Mouse (Mus musculus): ENCODE data around the gene Lalba. TPM values are rescaled to one million over a fixed set of nuclear protein-coding genes. Genes with fewer than 3 reads are reported as not detected.

The Lalba gene
- polyA plus RNA-seq, 1 experiment from 2014 or later = not detected

GRCm38 (mm10) chr15:98504514-98504913, 22.0 kb upstream of the Lalba start:
- H3K4me2 ChIP-seq (ENCODE audit: low read length) = peak overlapping the region; percentile 28
- ATAC-seq = no peak
- WGBS = 14% methylated on average over 18 of the region's 18 CpGs
- H3K27ac ChIP-seq (ENCODE audit: low read depth, low read length) = no peak overlapping the region
- no peaks in the 10 kb centered on the region for H3K9me3 ChIP-seq (ENCODE audit: control insufficient read depth, low read length)
- H3K4me3 ChIP-seq (ENCODE audit: low read length) = no peak overlapping the region
- no peaks in the 10 kb centered on the region for H3K27me3 ChIP-seq (replicated peaks; ENCODE audit: control insufficient read depth, insufficient read depth, low read length)
- H3K4me1 ChIP-seq (ENCODE audit: control insufficient read depth, insufficient read depth, low read depth, low read length) = no peaks in the 10 kb centered on the region
- no peaks in the 10 kb centered on the region for H3K36me3 ChIP-seq (ENCODE audit: control insufficient read depth, insufficient read depth, low read length)
- H3K9ac ChIP-seq (ENCODE audit: low read depth, low read length) = no peak overlapping the region

GRCm38 (mm10) chr15:98503317-98503716, 20.8 kb upstream of the Lalba start:
- Histone ChIP-seq H3K4me1 (ENCODE audit: control insufficient read depth, insufficient read depth, low read depth, low read length) (no peaks in the 10 kb centered on the region), H3K36me3 (ENCODE audit: control insufficient read depth, insufficient read depth, low read length) (no peaks in the 10 kb centered on the region), H3K27ac (ENCODE audit: low read depth, low read length) (no peak overlapping the region), H3K27me3 (replicated peaks; ENCODE audit: control insufficient read depth, insufficient read depth, low read length) (no peaks in the 10 kb centered on the region), H3K9me3 (ENCODE audit: control insufficient read depth, low read length) (no peaks in the 10 kb centered on the region), H3K4me3 (ENCODE audit: low read length) (no peak overlapping the region), H3K4me2 (ENCODE audit: low read length) (no peak overlapping the region), H3K9ac (ENCODE audit: low read depth, low read length) (no peak overlapping the region)
- no peak for ATAC-seq
- 92% methylated on average over 3 of the region's 3 CpGs for WGBS

GRCm38 (mm10) chr15:98497631-98498030, 15.1 kb upstream of the Lalba start:
- Histone ChIP-seq H3K36me3 (ENCODE audit: control insufficient read depth, insufficient read depth, low read length) (no peaks in the 10 kb centered on the region), H3K4me2 (ENCODE audit: low read length) (no peak overlapping the region), H3K4me3 (ENCODE audit: low read length) (no peak overlapping the region), H3K9ac (ENCODE audit: low read depth, low read length) (no peak overlapping the region), H3K27me3 (replicated peaks; ENCODE audit: control insufficient read depth, insufficient read depth, low read length) (no peaks in the 10 kb centered on the region), H3K9me3 (ENCODE audit: control insufficient read depth, low read length) (no peaks in the 10 kb centered on the region), H3K4me1 (ENCODE audit: control insufficient read depth, insufficient read depth, low read depth, low read length) (no peaks in the 10 kb centered on the region), H3K27ac (ENCODE audit: low read depth, low read length) (no peak overlapping the region)
- WGBS = 91% methylated on average over 17 of the region's 17 CpGs
- ATAC-seq = no peak

- H3K4me2 ChIP-seq (ENCODE audit: low read length) = no peak within 1 kb of the TSS
- no peak within 1 kb of the TSS for H3K4me3 ChIP-seq (ENCODE audit: low read length)
- H3K4me1 ChIP-seq (ENCODE audit: control insufficient read depth, insufficient read depth, low read depth, low read length) = no peaks in the 10 kb centered on the region
- no peaks in the 10 kb centered on the region for H3K36me3 ChIP-seq (ENCODE audit: control insufficient read depth, insufficient read depth, low read length)
- no peak within 1 kb of the TSS for H3K27ac ChIP-seq (ENCODE audit: low read depth, low read length)
- ATAC-seq = no peak
- WGBS = 63% methylated on average over 4 of the region's 4 CpGs
- no peaks in the 10 kb centered on the region for H3K9me3 ChIP-seq (ENCODE audit: control insufficient read depth, low read length)
- no peak within 1 kb of the TSS for H3K9ac ChIP-seq (ENCODE audit: low read depth, low read length)
- no peaks in the 10 kb centered on the region for H3K27me3 ChIP-seq (replicated peaks; ENCODE audit: control insufficient read depth, insufficient read depth, low read length)
Observed at GRCm38 (mm10) chr15:98492102-98492501, 9.6 kb upstream of the Lalba start, which contains the start of gene Olfr279. Gene Olfr279, plus strand, starts transcription at chr15:98492402.

GRCm38 (mm10) chr15:98491332-98491731, 8.8 kb upstream of the Lalba start:
- WGBS = 83% methylated on average over 2 of the region's 2 CpGs
- H3K27me3 ChIP-seq (replicated peaks; ENCODE audit: control insufficient read depth, insufficient read depth, low read length) = no peaks in the 10 kb centered on the region
- H3K9ac ChIP-seq (ENCODE audit: low read depth, low read length) = no peak overlapping the region

GRCm38 (mm10) chr15:98486433-98487021, 4.0 kb upstream of the Lalba start:
- H3K9ac ChIP-seq (ENCODE audit: low read depth, low read length) = no peak overlapping the region
- H3K4me1 ChIP-seq (ENCODE audit: control insufficient read depth, insufficient read depth, low read depth, low read length) = no peaks in the 10 kb centered on the region
- H3K9me3 ChIP-seq (ENCODE audit: control insufficient read depth, low read length) = no peaks in the 10 kb centered on the region
- no peak overlapping the region for H3K27ac ChIP-seq (ENCODE audit: low read depth, low read length)
- H3K36me3 ChIP-seq (ENCODE audit: control insufficient read depth, insufficient read depth, low read length) = no peaks in the 10 kb centered on the region
- H3K4me3 ChIP-seq (ENCODE audit: low read length) = no peak overlapping the region
- no peak for ATAC-seq
- no peaks in the 10 kb centered on the region for H3K27me3 ChIP-seq (replicated peaks; ENCODE audit: control insufficient read depth, insufficient read depth, low read length)
- WGBS = 96% methylated on average over 8 of the region's 8 CpGs
- no peak overlapping the region for H3K4me2 ChIP-seq (ENCODE audit: low read length)

More at GRCm38 (mm10) chr15:98491332-98491731, 8.8 kb upstream of the Lalba start:
- no peaks in the 10 kb centered on the region for H3K4me1 ChIP-seq (ENCODE audit: control insufficient read depth, insufficient read depth, low read depth, low read length)
- H3K36me3 ChIP-seq (ENCODE audit: control insufficient read depth, insufficient read depth, low read length) = no peaks in the 10 kb centered on the region
- ATAC-seq = no peak
- H3K9me3 ChIP-seq (ENCODE audit: control insufficient read depth, low read length) = no peaks in the 10 kb centered on the region
- no peak overlapping the region for H3K4me2 ChIP-seq (ENCODE audit: low read length)
- no peak overlapping the region for H3K4me3 ChIP-seq (ENCODE audit: low read length)
- no peak overlapping the region for H3K27ac ChIP-seq (ENCODE audit: low read depth, low read length)

GRCm38 (mm10) chr15:98483907-98484886, 1.7 kb upstream of the Lalba start:
- WGBS = 78% methylated on average over 18 of the region's 18 CpGs
- no peak overlapping the region for H3K4me2 ChIP-seq (ENCODE audit: low read length)
- H3K9ac ChIP-seq (ENCODE audit: low read depth, low read length) = no peak overlapping the region
- H3K4me1 ChIP-seq (ENCODE audit: control insufficient read depth, insufficient read depth, low read depth, low read length) = no peaks in the 10 kb centered on the region
- no peaks in the 10 kb centered on the region for H3K27me3 ChIP-seq (replicated peaks; ENCODE audit: control insufficient read depth, insufficient read depth, low read length)
- H3K36me3 ChIP-seq (ENCODE audit: control insufficient read depth, insufficient read depth, low read length) = no peaks in the 10 kb centered on the region
- no peak overlapping the region for H3K4me3 ChIP-seq (ENCODE audit: low read length)
- H3K9me3 ChIP-seq (ENCODE audit: control insufficient read depth, low read length) = no peaks in the 10 kb centered on the region
- H3K27ac ChIP-seq (ENCODE audit: low read depth, low read length) = no peak overlapping the region
- no peak for ATAC-seq

- no peak overlapping the region for H3K4me3 ChIP-seq (ENCODE audit: low read length)
- H3K27me3 ChIP-seq (replicated peaks; ENCODE audit: control insufficient read depth, insufficient read depth, low read length) = no peaks in the 10 kb centered on the region
- 79% methylated on average over 7 of the region's 7 CpGs for WGBS
- no peak overlapping the region for H3K4me2 ChIP-seq (ENCODE audit: low read length)
- no peak overlapping the region for H3K27ac ChIP-seq (ENCODE audit: low read depth, low read length)
- H3K9ac ChIP-seq (ENCODE audit: low read depth, low read length) = no peak overlapping the region
- H3K4me1 ChIP-seq (ENCODE audit: control insufficient read depth, insufficient read depth, low read depth, low read length) = no peaks in the 10 kb centered on the region
- no peak for ATAC-seq
- H3K36me3 ChIP-seq (ENCODE audit: control insufficient read depth, insufficient read depth, low read length) = no peaks in the 10 kb centered on the region
- H3K9me3 ChIP-seq (ENCODE audit: control insufficient read depth, low read length) = no peaks in the 10 kb centered on the region
Observed at GRCm38 (mm10) chr15:98479568-98480102, 2.9 kb downstream of the Lalba start.

- H3K36me3 ChIP-seq (ENCODE audit: control insufficient read depth, insufficient read depth, low read length) = no peaks in the 10 kb centered on the region
- 75% methylated on average over 5 of the region's 5 CpGs for WGBS
Observed at GRCm38 (mm10) chr15:98476281-98476680, 6.2 kb downstream of the Lalba start.

More at GRCm38 (mm10) chr15:98476281-98476680, 6.2 kb downstream of the Lalba start:
- Histone ChIP-seq H3K4me1 (ENCODE audit: control insufficient read depth, insufficient read depth, low read depth, low read length) (no peaks in the 10 kb centered on the region), H3K27me3 (replicated peaks; ENCODE audit: control insufficient read depth, insufficient read depth, low read length) (no peaks in the 10 kb centered on the region), H3K27ac (ENCODE audit: low read depth, low read length) (no peak overlapping the region), H3K4me2 (ENCODE audit: low read length) (no peak overlapping the region), H3K9me3 (ENCODE audit: control insufficient read depth, low read length) (no peaks in the 10 kb centered on the region), H3K4me3 (ENCODE audit: low read length) (no peak overlapping the region), H3K9ac (ENCODE audit: low read depth, low read length) (no peak overlapping the region)
- ATAC-seq = no peak

All from hindbrain, embryonic 16.5 days (tissue).